20 mouse cellular contexts compared by ENCODE assay signal in genomic region chr11:46644824-46645223, GRCm38 (mm10). TPM values are rescaled to one million over a fixed set of nuclear protein-coding genes. Genes with fewer than 3 reads are reported as not detected.
"Had no signal": no experiment of that assay in that cellular context is flagged by ENCODE, and none has a peak within 500 bp of the region (broad histone marks: within the 10 kb centered on the region; RNA-seq: fewer than 3 reads in every experiment).

No protein-coding gene starts in this region.

- H3K4me3 ChIP-seq: limb, embryonic 15.5 days; liver, embryonic 12.5 days; midbrain, embryonic 12.5 days; stomach, embryonic 15.5 days had no signal

- ATAC-seq: liver, embryonic 12.5 days had no signal

- H3K36me3 ChIP-seq: limb, embryonic 15.5 days; liver, embryonic 12.5 days; midbrain, embryonic 12.5 days; stomach, embryonic 15.5 days had no signal

- DNase-seq: kidney, postnatal 36 days; layer of hippocampus, adult 9-11 months; layer of hippocampus, postnatal 36 days; lung, embryonic 14.5 days; lung, postnatal 10 days; lung, postnatal 4 days; right cerebral cortex, postnatal 14 days; thymus, adult 2 months; thymus, postnatal 25 days had no signal

- H3K27ac ChIP-seq: kidney, postnatal 0 days; limb, embryonic 15.5 days; liver, embryonic 12.5 days; midbrain, embryonic 12.5 days; stomach, embryonic 15.5 days had no signal

- H3K4me2 ChIP-seq: limb, embryonic 15.5 days; liver, embryonic 12.5 days; lung, embryonic 14.5 days; midbrain, embryonic 12.5 days; stomach, embryonic 15.5 days had no signal

- H3K9ac ChIP-seq: limb, embryonic 15.5 days; liver, embryonic 12.5 days; lung, embryonic 14.5 days; midbrain, embryonic 12.5 days; stomach, embryonic 15.5 days had no signal

- H3K27me3 ChIP-seq: limb, embryonic 15.5 days; liver, embryonic 12.5 days; midbrain, embryonic 12.5 days; stomach, embryonic 15.5 days had no signal

- H3K9me3 ChIP-seq: limb, embryonic 15.5 days; liver, embryonic 12.5 days; midbrain, embryonic 12.5 days; stomach, embryonic 15.5 days had no signal

- H3K4me1 ChIP-seq: limb, embryonic 15.5 days; liver, embryonic 12.5 days; midbrain, embryonic 12.5 days; stomach, embryonic 15.5 days had no signal

RNA-seq across cellular contexts. Expression of gene Dppa1, which starts 15.8 kb away (rescaled TPM):
- polyA plus RNA-seq: limb, embryonic 11.5 days; limb, embryonic 15.5 days; liver, embryonic 12.5 days; liver, embryonic 16.5 days; lung, embryonic 14.5 days; midbrain, embryonic 12.5 days; neural tube, embryonic 14.5 days; spleen, adult 2 months; stomach, embryonic 15.5 days; testis, adult 2 months; urinary bladder, adult 2 months had no signal
